Mouse (Mus musculus): ENCODE results near the gene Lrp3.
A peak's percentile ranks its signal among the peaks of the same experiment; 100 is the strongest.

The Lrp3 gene

GRCm38 (mm10) chr7:35189699-35190098 is 25.6 kb downstream of the Lrp3 start:
- DNase-seq (ENCODE audit: low read depth) = no peak

- DNase-seq (ENCODE audit: low read depth) = no peak
These were observed 29.3 kb downstream of the Lrp3 start, which contains the start of gene Slc7a10 for GRCm38 (mm10) chr7:35185889-35186569. Gene Slc7a10 (plus strand): TSS chr7:35186385.

- no peak for DNase-seq (ENCODE audit: low read depth)
These were observed 30.2 kb downstream of the Lrp3 start for GRCm38 (mm10) chr7:35184833-35185724.

- peak; percentile 9 for DNase-seq (ENCODE audit: low read depth)
These were observed 38.6 kb downstream of the Lrp3 start for GRCm38 (mm10) chr7:35176412-35177381.

- no peak for DNase-seq (ENCODE audit: low read depth)
These were observed 39.8 kb downstream of the Lrp3 start for GRCm38 (mm10) chr7:35175533-35175932.

- no peak for DNase-seq (ENCODE audit: low read depth)
These were observed 42.8 kb downstream of the Lrp3 start for GRCm38 (mm10) chr7:35172519-35172918.

- peak; percentile 38 for DNase-seq (ENCODE audit: low read depth)
These were observed 43.4 kb downstream of the Lrp3 start for GRCm38 (mm10) chr7:35171867-35172382.

- peak; percentile 47 for DNase-seq (ENCODE audit: low read depth)
These were observed 46.0 kb downstream of the Lrp3 start for GRCm38 (mm10) chr7:35169341-35169740.

GRCm38 (mm10) chr7:35167925-35168324 is 47.4 kb downstream of the Lrp3 start:
- no peak for DNase-seq (ENCODE audit: low read depth)

GRCm38 (mm10) chr7:35166988-35167387 is 48.3 kb downstream of the Lrp3 start:
- DNase-seq (ENCODE audit: low read depth) = no peak

GRCm38 (mm10) chr7:35164131-35164530 is 51.2 kb downstream of the Lrp3 start:
- DNase-seq (ENCODE audit: low read depth) = no peak

- DNase-seq (ENCODE audit: low read depth) = no peak
These were observed 51.7 kb downstream of the Lrp3 start for GRCm38 (mm10) chr7:35163600-35163999.

GRCm38 (mm10) chr7:35162443-35162842 is 52.9 kb downstream of the Lrp3 start:
- DNase-seq (ENCODE audit: low read depth) = no peak

GRCm38 (mm10) chr7:35157512-35157911 is 57.8 kb downstream of the Lrp3 start:
- no peak for DNase-seq (ENCODE audit: low read depth)

- no peak for DNase-seq (ENCODE audit: low read depth)
These were observed 58.5 kb downstream of the Lrp3 start for GRCm38 (mm10) chr7:35156561-35157477.

- DNase-seq (ENCODE audit: low read depth) = no peak
These were observed 60.8 kb downstream of the Lrp3 start for GRCm38 (mm10) chr7:35154449-35154848.

- no peak for DNase-seq (ENCODE audit: low read depth)
These were observed 64.4 kb downstream of the Lrp3 start for GRCm38 (mm10) chr7:35150860-35151259.

Measured in c-Kit-positive CD71-positive TER-119-negative erythroid progenitor cells, embryonic 14.5 days (primary cell).